Mouse (Mus musculus): ENCODE measurements around the gene Tmem181a.
A peak's percentile ranks its signal among the peaks of the same experiment; 100 is the strongest.
"Not testable (repeated sequence)": the region's sequence is repeated elsewhere in the genome, so short reads cannot be mapped to it uniquely, and the experiment has no call there.

Tmem181a gene

GRCm38 (mm10) chr17:6256400-6257069 is at the start of gene Tmem181a:
Gene Tmem181a, plus strand, starts transcription at chr17:6256860.
- not testable (repeated sequence) for DNase-seq (ENCODE audit: low spot score in 2 of 2)

DNA sequence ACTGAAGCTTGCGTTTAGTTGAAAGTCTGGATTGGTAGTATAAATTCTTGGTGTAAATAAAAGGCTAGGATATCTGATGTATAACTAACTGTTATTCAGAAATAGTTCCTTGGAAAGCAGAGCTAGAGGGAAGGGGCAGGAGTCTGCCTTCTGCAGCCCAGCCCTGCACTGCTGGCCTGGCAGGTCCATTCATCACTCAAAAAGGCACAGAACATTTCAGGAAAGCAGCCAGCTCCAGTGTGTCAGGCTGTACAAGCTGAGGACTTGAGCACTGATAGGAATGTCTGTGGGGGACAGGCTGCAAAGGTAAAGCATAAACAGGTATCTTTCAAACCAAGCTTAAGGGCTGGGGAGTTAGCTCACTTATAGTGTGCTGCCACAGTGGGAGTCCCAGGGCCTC is 44.9 kb upstream of the Tmem181a start:
- DNase-seq (ENCODE audit: low spot score in 2 of 2), result no peak

- DNase-seq (ENCODE audit: low spot score in 2 of 2), result no peak
Measured at GRCm38 (mm10) chr17:6215640-6216039, 41.0 kb upstream of the Tmem181a start.

- DNase-seq (ENCODE audit: low spot score in 2 of 2), result no peak
Measured at GRCm38 (mm10) chr17:6216514-6216913, 40.1 kb upstream of the Tmem181a start.

DNA sequence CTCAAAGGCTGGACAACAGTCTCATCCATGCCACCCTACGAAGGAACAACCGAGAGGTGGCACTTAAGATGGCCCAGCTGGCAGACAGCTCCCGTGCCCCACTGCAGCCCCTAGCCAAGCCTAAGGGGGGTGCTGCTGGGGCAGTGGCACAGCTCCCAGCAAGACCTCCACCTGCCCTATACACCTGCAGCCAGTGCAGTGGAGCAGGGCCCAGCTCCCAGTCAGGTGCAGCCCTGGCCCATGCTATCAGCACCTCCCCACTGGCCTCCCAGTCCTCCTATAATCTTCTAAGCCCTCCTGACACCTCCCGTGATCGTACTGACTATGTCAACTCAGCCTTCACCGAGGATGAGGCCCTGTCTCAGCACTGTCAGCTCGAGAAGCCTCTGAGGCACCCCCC is 24.0 kb upstream of the Tmem181a start:
- DNase-seq (ENCODE audit: low spot score in 2 of 2), result not testable (repeated sequence)

- not testable (repeated sequence) for DNase-seq (ENCODE audit: low spot score in 2 of 2)
Measured at GRCm38 (mm10) chr17:6251298-6251697, 5.4 kb upstream of the Tmem181a start.

GRCm38 (mm10) chr17:6257070-6257456 is 403 bp downstream of the Tmem181a start:
- peak in 1 of 2 experiments; percentile 13 for DNase-seq (ENCODE audit: low spot score in 2 of 2)

- peak in 1 of 2 experiments; percentile 24 for DNase-seq (ENCODE audit: low spot score in 2 of 2)
Measured at GRCm38 (mm10) chr17:6269876-6270831, 13.5 kb downstream of the Tmem181a start.

DNA sequence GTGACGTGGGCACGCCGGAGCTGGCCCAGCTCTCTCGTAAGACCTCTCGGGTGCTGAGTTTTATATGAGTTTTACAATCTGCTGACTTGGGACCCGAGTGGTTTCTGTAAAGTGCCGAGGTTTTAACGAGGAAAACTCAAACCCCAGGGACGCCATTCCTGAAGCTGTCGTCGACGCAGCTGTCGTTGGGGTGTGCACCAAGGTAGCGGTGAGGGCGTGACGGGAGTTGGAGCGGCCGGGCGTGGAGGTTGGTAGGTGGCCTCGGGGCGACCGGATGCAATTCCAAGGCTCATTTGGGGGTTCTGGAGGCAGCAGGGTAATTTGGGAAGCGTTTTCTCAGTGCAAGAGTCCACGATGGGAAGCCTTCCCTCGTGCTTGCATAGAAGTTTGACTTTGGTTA is 14.2 kb downstream of the Tmem181a start:
- DNase-seq (ENCODE audit: low spot score in 2 of 2), result not testable (repeated sequence)

- DNase-seq (ENCODE audit: low spot score in 2 of 2), result not testable (repeated sequence)
Measured at GRCm38 (mm10) chr17:6271970-6272369, 15.3 kb downstream of the Tmem181a start.

DNA sequence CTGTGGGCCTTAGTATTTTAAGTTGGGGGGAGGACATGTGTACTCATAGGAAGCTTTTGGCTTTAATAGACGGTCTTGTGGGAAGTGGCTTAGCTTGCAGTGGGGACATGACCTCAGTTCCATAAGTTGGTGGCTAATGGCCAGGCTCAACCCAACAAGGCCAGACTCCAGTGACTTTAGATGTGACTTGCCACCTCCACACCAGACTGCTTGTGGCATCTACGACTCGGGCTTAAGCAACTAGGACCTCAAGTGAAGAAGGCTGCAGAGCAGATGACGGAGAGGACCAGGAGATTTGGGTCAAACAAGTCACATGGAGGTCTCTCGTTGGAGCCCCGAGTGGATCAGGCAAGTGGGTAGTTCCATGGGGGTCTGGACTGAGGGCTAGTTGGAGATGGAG is 18.0 kb downstream of the Tmem181a start:
- peak in 1 of 2 experiments; percentile 6 for DNase-seq (ENCODE audit: low spot score in 2 of 2)

DNA sequence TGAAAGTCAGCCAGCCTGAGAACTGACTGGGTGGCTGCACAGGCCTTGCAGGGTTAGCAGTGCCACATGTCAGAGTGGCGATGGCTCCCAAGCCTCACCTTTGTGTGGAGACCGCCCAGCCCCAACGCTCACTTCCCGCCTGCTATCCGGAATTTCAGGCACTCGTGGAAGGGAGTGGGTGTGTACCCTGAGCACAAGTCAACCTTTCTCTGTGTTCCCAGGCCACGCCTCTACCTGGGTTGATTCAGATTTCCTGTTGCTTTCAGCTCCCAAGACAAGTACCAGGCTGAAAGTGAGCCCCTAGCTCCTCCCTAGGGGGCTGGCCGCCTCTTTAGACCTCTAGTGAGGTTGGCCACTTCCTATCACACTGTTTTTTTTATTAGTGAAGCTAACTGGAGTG is 22.5 kb downstream of the Tmem181a start:
- DNase-seq (ENCODE audit: low spot score in 2 of 2), result not testable (repeated sequence)

DNA sequence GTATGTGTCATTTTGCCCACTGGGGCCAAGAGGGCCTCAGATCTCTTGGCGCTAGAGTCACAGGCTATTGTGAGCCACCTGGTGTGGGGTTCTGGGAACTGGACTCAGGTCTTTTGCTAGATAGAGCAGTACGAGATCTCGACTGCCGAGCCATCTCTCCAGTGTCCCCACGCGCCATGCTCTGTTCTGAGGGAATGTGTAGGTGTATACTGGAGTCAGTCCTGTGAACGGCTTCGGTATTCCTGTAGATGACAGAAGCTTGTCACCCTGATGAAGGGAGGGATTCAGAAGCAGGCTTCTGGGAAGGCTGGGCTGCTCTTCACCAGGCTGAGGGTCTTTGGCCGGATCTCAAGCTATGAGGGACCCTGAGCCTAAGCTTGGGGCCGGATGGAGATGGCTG is 23.1 kb downstream of the Tmem181a start:
- not testable (repeated sequence) for DNase-seq (ENCODE audit: low spot score in 2 of 2)

- not testable (repeated sequence) for DNase-seq (ENCODE audit: low spot score in 2 of 2)
Measured at GRCm38 (mm10) chr17:6280513-6280912, 23.9 kb downstream of the Tmem181a start.

DNA sequence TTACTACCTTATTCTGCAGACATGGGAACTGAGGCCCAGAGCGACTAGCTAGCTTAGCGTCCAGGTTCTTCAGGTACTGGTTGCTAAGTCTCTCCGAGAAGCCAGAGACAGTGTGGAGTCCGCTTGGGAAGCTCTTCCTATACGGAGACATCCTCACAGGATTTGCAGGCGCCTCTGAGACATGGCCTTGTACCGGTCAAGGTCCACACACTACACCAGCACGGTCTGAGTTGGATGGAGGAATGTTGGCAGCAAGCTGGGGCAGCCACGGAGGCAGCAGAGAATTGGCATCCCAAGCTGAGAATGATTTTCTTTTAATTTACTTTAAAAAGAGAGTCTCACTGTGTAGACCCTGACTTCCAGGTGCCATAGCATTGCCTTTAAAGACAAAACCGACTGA is 26.5 kb downstream of the Tmem181a start:
- not testable (repeated sequence) for DNase-seq (ENCODE audit: low spot score in 2 of 2)

GRCm38 (mm10) chr17:6286169-6286568 is 29.5 kb downstream of the Tmem181a start:
- DNase-seq (ENCODE audit: low spot score in 2 of 2), result not testable (repeated sequence)

DNA sequence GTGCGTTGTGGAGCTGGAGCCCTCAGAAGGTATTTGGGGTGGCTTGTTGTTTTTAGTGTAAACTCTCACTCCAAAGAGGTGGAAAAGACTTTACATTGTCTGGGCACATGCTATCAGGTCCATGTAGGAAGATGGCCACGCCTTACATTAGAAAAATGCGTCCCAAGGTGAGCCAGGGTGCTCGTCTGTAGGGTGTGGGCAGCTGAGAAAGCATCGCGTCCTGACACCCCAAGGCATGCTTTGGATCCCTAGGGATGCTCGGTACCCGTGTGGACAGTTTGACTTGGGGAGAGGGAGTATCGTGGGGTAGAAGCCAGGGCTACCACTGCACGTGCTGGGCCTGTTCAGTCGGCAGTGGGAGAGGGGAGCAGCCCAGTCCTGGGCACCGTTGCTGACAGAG is 32.4 kb downstream of the Tmem181a start:
- DNase-seq (ENCODE audit: low spot score in 2 of 2), result not testable (repeated sequence)

DNA sequence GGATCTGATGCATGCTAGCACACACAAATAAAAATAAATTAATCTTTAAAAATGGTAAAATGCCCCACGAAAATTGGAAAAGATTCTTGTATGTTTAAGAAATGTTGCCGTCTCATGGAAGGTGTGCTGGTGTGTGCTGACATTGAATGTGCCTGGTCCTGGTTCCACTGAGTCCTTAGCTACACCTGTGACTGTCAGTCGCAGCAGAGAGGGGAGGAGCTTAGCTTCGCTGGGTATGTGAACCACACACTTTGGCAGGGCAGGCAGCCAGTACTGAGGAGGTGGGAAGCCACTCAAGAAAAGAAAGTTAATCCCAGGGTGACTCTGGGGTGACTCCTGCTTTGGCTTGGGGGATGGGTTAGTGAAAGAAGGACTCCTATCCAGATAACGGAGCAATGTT is 37.2 kb downstream of the Tmem181a start:
- DNase-seq (ENCODE audit: low spot score in 2 of 2), result not testable (repeated sequence)

GRCm38 (mm10) chr17:6297060-6297795 is 40.6 kb downstream of the Tmem181a start:
- DNase-seq (ENCODE audit: low spot score in 2 of 2), result not testable (repeated sequence)

DNA sequence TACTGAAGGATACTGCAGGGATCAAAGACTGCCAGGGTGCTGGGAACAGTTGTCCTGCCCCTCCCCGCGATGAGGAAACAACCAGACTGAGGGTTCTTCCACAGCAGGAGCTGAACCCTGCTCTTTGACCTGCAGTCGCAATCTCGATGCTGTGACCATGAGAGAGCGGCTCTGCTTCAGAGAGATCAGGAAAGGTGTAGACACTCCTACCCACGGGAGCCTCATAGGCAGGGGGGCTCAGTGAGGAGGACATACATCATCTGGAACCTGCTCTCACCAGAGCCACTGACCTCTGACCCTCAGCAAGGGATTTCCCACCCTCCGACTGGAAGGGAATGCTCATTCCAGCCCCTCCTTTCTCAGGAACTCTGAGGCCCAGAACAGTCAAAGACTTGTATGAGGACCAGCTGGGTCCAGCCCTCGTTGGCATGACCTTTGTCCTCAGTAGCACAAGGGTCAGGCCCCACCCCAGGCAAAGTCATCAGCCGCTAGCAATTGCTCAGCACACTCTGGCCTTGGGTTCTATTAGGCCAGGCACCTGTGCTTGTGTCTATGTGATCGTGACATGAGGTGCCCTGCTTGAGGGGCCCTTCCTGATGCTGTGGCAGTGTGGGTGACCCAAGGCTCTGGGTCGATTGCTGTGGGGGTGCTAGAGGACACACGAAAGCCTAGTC is 43.7 kb downstream of the Tmem181a start:
- not testable (repeated sequence) for DNase-seq (ENCODE audit: low spot score in 2 of 2)

DNA sequence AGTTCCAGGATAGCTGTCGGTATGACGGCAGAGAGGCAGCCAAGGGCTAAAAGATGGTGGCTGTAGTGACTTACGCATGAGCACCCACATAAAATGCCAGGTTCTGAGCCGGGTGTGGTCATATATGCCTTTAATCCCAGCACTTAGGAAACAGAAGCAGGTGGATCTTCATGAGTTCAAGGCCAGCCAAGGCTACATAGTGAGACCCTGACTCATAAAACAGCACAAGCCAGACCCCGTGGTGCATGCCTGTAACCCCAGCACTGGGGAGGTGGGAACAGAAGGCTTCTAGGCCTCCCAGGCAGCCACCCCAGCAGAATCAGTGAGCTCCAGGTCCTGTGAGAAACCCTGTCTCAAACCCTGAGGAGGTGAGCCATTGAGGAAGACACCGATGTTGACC is 48.2 kb downstream of the Tmem181a start:
- DNase-seq (ENCODE audit: low spot score in 2 of 2), result not testable (repeated sequence)

Data from spleen, postnatal 10 days (tissue).